Mouse (Mus musculus) heart, adult 2 months (tissue): ENCODE results near the gene Hsd17b14.

Source experiments
- CTCF ChIP-seq: fragments of 200-600 bp; IDR thresholded peaks from 2 replicates; pipeline ENCODE4 v1.8.1; 2022; ENCODE audit warnings: antibody characterized with exemption, mild to moderate bottlenecking, moderate library complexity
- EP300 ChIP-seq: fragments of 200-500 bp; IDR thresholded peaks from 2 replicates; pipeline ENCODE4 v1.6.1; 2011; ENCODE audit warnings: low read depth, low read length, control low read depth; ENCODE audit not compliant: insufficient read depth
- POLR2A ChIP-seq: fragments of 200-500 bp; IDR thresholded peaks from 2 replicates; pipeline ENCODE4 v1.6.1; 2011; ENCODE audit warnings: mild to moderate bottlenecking, low read depth, low read length, control low read depth; ENCODE audit not compliant: insufficient read depth

GRCm38 (mm10) chr7:45567780-45568516, 13.3 kb downstream of the Hsd17b14 start:
- TF ChIP-seq CTCF = no peak
- TF ChIP-seq POLR2A = peak; percentile 56
- TF ChIP-seq EP300 = peak; percentile 82
